Mouse (Mus musculus) MEL (cell line): ENCODE data around the gene Cdk2ap2. TPM values are rescaled to one million over a fixed set of nuclear protein-coding genes. Genes with fewer than 3 reads are reported as not detected.

ENCODE experiments used
- DNase-seq: peaks from one replicate; pipeline ENCODE4 v3.0.0; 2011; ENCODE audit warnings: low read depth, low spot score
- H3K27ac ChIP-seq: 2 replicates; pipeline ENCODE4 v1.5.1; 2012; ENCODE audit warnings: low read depth, mild to moderate bottlenecking, control low read depth, low read length, moderate library complexity; ENCODE audit not compliant: control insufficient read depth
- H3K27me3 ChIP-seq, 2 experiments: fragments of 150-350 bp in 1 of 2; sonication (generic) in 1 of 2; 2 replicates each; pipeline ENCODE4 v1.6.1; 2012; ENCODE audit warnings: low read length in 2 of 2, mild to moderate bottlenecking in 2 of 2, improper control_type of control experiment in 1 of 2, moderate library complexity in 1 of 2; ENCODE audit not compliant: insufficient read depth in 2 of 2, control insufficient read depth in 1 of 2
- H3K36me3 ChIP-seq, 2 experiments: 2 replicates each; pipeline ENCODE4 v1.6.1; 2012 to 2014; ENCODE audit warnings: low read length in 2 of 2, improper control_type of control experiment in 1 of 2, inconsistent platforms in 1 of 2, mild to moderate bottlenecking in 1 of 2; ENCODE audit not compliant: insufficient read depth in 2 of 2, control insufficient read depth in 1 of 2
- H3K4me1 ChIP-seq, 2 experiments: fragments of 150-350 bp in 1 of 2; sonication (generic) in 1 of 2; 2 replicates each; pipeline ENCODE4 v1.6.1; 2012; ENCODE audit warnings: low read length in 2 of 2, improper control_type of control experiment in 1 of 2, mild to moderate bottlenecking in 1 of 2; ENCODE audit not compliant: insufficient read depth in 2 of 2, control insufficient read depth in 1 of 2
- H3K4me3 ChIP-seq, 2 experiments: fragments of 150-350 bp in 1 of 2; sonication (generic) in 1 of 2; 2 replicates each; pipeline ENCODE4 v1.5.1; 2012; ENCODE audit warnings: low read depth in 2 of 2, low read length in 2 of 2, mild to moderate bottlenecking in 2 of 2, moderate library complexity in 2 of 2, control low read depth in 1 of 2, improper control_type of control experiment in 1 of 2; ENCODE audit not compliant: control insufficient read depth in 1 of 2, insufficient read depth in 1 of 2
- H3K79me2 ChIP-seq: 2 replicates; pipeline ENCODE4 v1.6.1; 2012; ENCODE audit warnings: mild to moderate bottlenecking, low read length, moderate library complexity; ENCODE audit not compliant: control insufficient read depth, poor library complexity, insufficient read depth
- H3K9ac ChIP-seq: 2 replicates; pipeline ENCODE4 v1.6.1; 2012; ENCODE audit warnings: low read depth, mild to moderate bottlenecking, control low read depth, low read length, moderate library complexity; ENCODE audit not compliant: control insufficient read depth, poor library complexity, severe bottlenecking
- H3K9me3 ChIP-seq: fragments of 150-350 bp; sonication (generic); replicated peaks from 2 replicates; pipeline ENCODE4 v1.6.1; 2012; ENCODE audit warnings: mild to moderate bottlenecking, low read length, improper control_type of control experiment, moderate library complexity; ENCODE audit not compliant: insufficient read depth
- CHD1 ChIP-seq: IDR thresholded peaks from 2 replicates; pipeline ENCODE4 v1.6.1; 2012; ENCODE audit warnings: low read depth, mild to moderate bottlenecking, inconsistent platforms, low read length, improper control_type of control experiment
- CTCF ChIP-seq, 3 experiments: IDR thresholded peaks in 2 of 3; conservative IDR thresholded peaks in 1 of 3; 2 replicates each; pipeline ENCODE4 v1.5.1; 2011 to 2012; ENCODE audit warnings: low read length in 3 of 3, low read depth in 2 of 3, mild to moderate bottlenecking in 2 of 3, improper control_type of control experiment in 1 of 3, inconsistent platforms in 1 of 3, mixed read lengths in 1 of 3, moderate library complexity in 1 of 3; ENCODE audit not compliant: control insufficient read depth in 1 of 3, insufficient read depth in 1 of 3, poor library complexity in 1 of 3, severe bottlenecking in 1 of 3
- ELF1 ChIP-seq: IDR thresholded peaks from 2 replicates; pipeline ENCODE4 v1.6.1; 2014; ENCODE audit warnings: low read depth, mild to moderate bottlenecking, inconsistent platforms, low read length, improper control_type of control experiment, moderate library complexity
- EP300 ChIP-seq, 2 experiments: IDR thresholded peaks; 2 replicates each; pipeline ENCODE4 v1.6.1; 2011; ENCODE audit warnings: improper control_type of control experiment in 2 of 2, low read length in 2 of 2, low read depth in 1 of 2, mild to moderate bottlenecking in 1 of 2
- ETS1 ChIP-seq: IDR thresholded peaks from 2 replicates; pipeline ENCODE4 v1.6.1; 2012; ENCODE audit warnings: low read depth, mild to moderate bottlenecking, inconsistent platforms, low read length, improper control_type of control experiment, moderate library complexity
- GATA1 ChIP-seq: IDR thresholded peaks from 2 replicates; pipeline ENCODE4 v1.6.1; 2011; ENCODE audit warnings: low read depth, low read length, improper control_type of control experiment
- HCFC1 ChIP-seq: IDR thresholded peaks from 2 replicates; pipeline ENCODE4 v1.6.1; 2012; ENCODE audit warnings: low read depth, mild to moderate bottlenecking, inconsistent platforms, low read length, improper control_type of control experiment, moderate library complexity
- JUND ChIP-seq: IDR thresholded peaks from 2 replicates; pipeline ENCODE4 v1.6.1; 2011; ENCODE audit warnings: low read depth, mild to moderate bottlenecking, improper control_type of control experiment, low read length
- KAT2A ChIP-seq: conservative IDR thresholded peaks from 2 replicates; pipeline ENCODE4 v1.6.1; 2012; ENCODE audit warnings: low read depth, low read length, improper control_type of control experiment, inconsistent platforms
- MAFK ChIP-seq: IDR thresholded peaks from 2 replicates; pipeline ENCODE4 v1.6.1; 2011; ENCODE audit warnings: low read depth, mild to moderate bottlenecking, low read length, improper control_type of control experiment, borderline replicate concordance
- MAX ChIP-seq: IDR thresholded peaks from 2 replicates; pipeline ENCODE4 v1.6.1; 2011; ENCODE audit warnings: low read length, improper control_type of control experiment
- MAZ ChIP-seq: IDR thresholded peaks from 2 replicates; pipeline ENCODE4 v1.6.1; 2012; ENCODE audit warnings: low read depth, mild to moderate bottlenecking, inconsistent platforms, low read length, improper control_type of control experiment
- MEF2A ChIP-seq: IDR thresholded peaks from 2 replicates; pipeline ENCODE4 v1.6.1; 2014; ENCODE audit warnings: low read depth, mild to moderate bottlenecking, inconsistent platforms, low read length, improper control_type of control experiment; ENCODE audit not compliant: poor library complexity, insufficient replicate concordance, severe bottlenecking; ENCODE audit errors: extremely low read depth
- MXI1 ChIP-seq: IDR thresholded peaks from 2 replicates; pipeline ENCODE4 v1.6.1; 2011; ENCODE audit warnings: mild to moderate bottlenecking, low read depth, low read length, improper control_type of control experiment
- MYB ChIP-seq: IDR thresholded peaks from 2 replicates; pipeline ENCODE4 v1.6.1; 2011; ENCODE audit warnings: mild to moderate bottlenecking, low read depth, low read length, improper control_type of control experiment
- NELFE ChIP-seq: IDR thresholded peaks from 2 replicates; pipeline ENCODE4 v1.6.1; 2011; ENCODE audit warnings: low read depth, low read length, improper control_type of control experiment
- SIN3A ChIP-seq: IDR thresholded peaks from 2 replicates; pipeline ENCODE4 v1.6.1; 2012; ENCODE audit warnings: low read length, improper control_type of control experiment, inconsistent platforms
- UBTF ChIP-seq: IDR thresholded peaks from 2 replicates; pipeline ENCODE4 v1.6.1; 2012; ENCODE audit warnings: low read depth, mild to moderate bottlenecking, inconsistent platforms, low read length, improper control_type of control experiment, moderate library complexity, borderline replicate concordance; ENCODE audit not compliant: insufficient read depth
- ZC3H11A ChIP-seq: IDR thresholded peaks from 2 replicates; pipeline ENCODE4 v1.6.1; 2012; ENCODE audit warnings: low read depth, mild to moderate bottlenecking, inconsistent platforms, low read length, improper control_type of control experiment
- ZNF384 ChIP-seq: IDR thresholded peaks from 2 replicates; pipeline ENCODE4 v1.6.1; 2012; ENCODE audit warnings: low read depth, mild to moderate bottlenecking, inconsistent platforms, low read length, improper control_type of control experiment
- polyA plus RNA-seq, 2 experiments: library from polyadenylated mRNA; stranded (reverse) in 1 of 2; unstranded in 1 of 2; fragments of >175 nt in 1 of 2; fragments of >200 nt in 1 of 2; gene quantifications; 2 replicates each; pipeline versions ENCODE4 v1.2.1 to v1.2.4; 2012; ENCODE audit warnings: low replicate concordance in 2 of 2, low read depth in 1 of 2; ENCODE audit not compliant: insufficient read length in 2 of 2, insufficient read depth in 1 of 2, missing spikeins in 1 of 2
- total RNA-seq: library from RNA; depleted of rRNA; stranded (reverse); fragments of 300-350 nt; gene quantifications from 2 replicates; pipeline ENCODE4 v1.2.3, GENCODE M21; 2012

The Cdk2ap2 gene
- total and polyA plus RNA-seq, 3 experiments: 53.5 to 97.6 TPM; not detected in 1

DNA sequence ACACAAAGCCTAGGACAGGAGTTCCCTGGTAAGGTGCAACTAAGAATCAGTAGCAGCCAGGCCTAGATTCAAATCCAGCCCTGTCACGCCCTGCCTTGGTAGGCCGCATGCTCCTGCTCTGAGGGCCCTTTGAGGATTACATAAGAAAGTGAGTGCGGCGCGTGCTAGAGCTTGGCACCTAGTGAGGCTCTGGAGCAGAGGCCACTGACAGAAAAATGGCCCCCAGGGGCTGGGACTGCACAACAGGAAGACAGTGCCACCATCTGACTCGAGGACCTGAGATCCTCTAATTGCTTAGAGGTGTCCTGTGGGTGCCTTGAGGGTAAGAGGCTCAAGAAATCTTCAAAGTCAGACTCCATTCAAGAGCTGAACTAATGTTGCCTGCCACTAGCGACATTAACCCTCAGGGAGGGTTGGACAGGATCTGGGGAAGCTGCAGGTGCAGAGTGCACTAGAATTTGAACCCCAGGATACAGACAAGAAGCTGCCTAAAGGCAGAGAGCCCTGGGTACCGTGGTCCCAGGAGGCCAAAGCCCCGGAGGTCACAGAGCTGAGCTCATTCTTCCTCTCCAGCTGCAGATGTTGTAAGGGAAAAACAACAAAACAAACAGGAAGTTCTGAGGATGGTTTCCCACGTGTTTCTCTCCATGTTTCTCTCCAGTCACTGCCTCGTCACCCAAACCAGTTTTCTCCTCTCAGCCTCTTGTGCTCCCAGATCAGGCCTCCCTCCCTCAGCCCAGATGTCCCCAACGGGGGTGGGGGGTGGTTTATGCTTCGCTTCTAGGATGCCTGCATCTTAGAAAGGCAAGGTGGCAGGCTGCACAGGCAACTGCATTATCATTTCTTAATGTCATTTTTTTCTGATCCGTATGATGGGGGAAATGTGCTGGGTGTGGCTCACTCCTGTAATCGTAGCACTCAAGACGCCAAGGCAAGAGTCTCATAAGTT, 47.8 kb downstream of the Cdk2ap2 start:
- TF ChIP-seq GATA1 (no peak), MXI1 (no peak)
- H3K79me2 ChIP-seq: peaks cover 8% of the 10 kb centered on the region
- H3K36me3 ChIP-seq: peaks cover 0 to 3% of the 10 kb centered on the region in 2 experiments; a peak in 1 of 4 replicates
- no peaks in the 10 kb centered on the region; a peak in 1 of 4 replicates for H3K27me3 ChIP-seq
- no peak overlapping the region for H3K4me3 ChIP-seq
- no peaks in the 10 kb centered on the region for H3K9me3 ChIP-seq
- H3K27ac ChIP-seq: no peak overlapping the region
- H3K4me1 ChIP-seq: peaks cover 5 to 13% of the 10 kb centered on the region in 2 experiments; a peak in 3 of 4 replicates
- DNase-seq: no peak
- H3K9ac ChIP-seq: no peak overlapping the region

GRCm38 (mm10) chr19:4145936-4146335, 49.0 kb downstream of the Cdk2ap2 start:
- TF ChIP-seq MAFK: no peak
- no peak for TF ChIP-seq MXI1
- no peak for TF ChIP-seq ETS1
- no peak for TF ChIP-seq ZNF384
- TF ChIP-seq EP300 (IDR thresholded peaks at IDR 0.05; ENCODE audit: low read depth in 1 of 2, low read length in 2 of 2): no peak
- no peak for TF ChIP-seq ZC3H11A
- no peak for TF ChIP-seq MAZ
- TF ChIP-seq MEF2A: no peak
- TF ChIP-seq NELFE: no peak
- TF ChIP-seq CTCF (IDR thresholded peaks at IDR 0.05 in 2 of 3, conservative IDR thresholded peaks at IDR 0.05 in 1 of 3; ENCODE audit: control insufficient read depth in 1 of 3, insufficient read depth in 1 of 3, low read depth in 2 of 3, low read length in 3 of 3, poor library complexity in 1 of 3, severe bottlenecking in 1 of 3): no peak
- TF ChIP-seq MAX: no peak
- no peak for TF ChIP-seq MYB
- no peak for TF ChIP-seq SIN3A
- no peak for TF ChIP-seq KAT2A
- no peak for TF ChIP-seq ELF1
- TF ChIP-seq UBTF: no peak
- TF ChIP-seq GATA1: no peak
- no peak for TF ChIP-seq HCFC1
- TF ChIP-seq CHD1: no peak
- no peak for TF ChIP-seq JUND
- DNase-seq: no peak
- Histone ChIP-seq H3K9me3 (no peaks in the 10 kb centered on the region), H3K27ac (no peak overlapping the region), H3K36me3 (peaks cover 0 to 3% of the 10 kb centered on the region in 2 experiments; a peak in 1 of 4 replicates), H3K79me2 (peaks cover 9% of the 10 kb centered on the region), H3K27me3 (no peaks in the 10 kb centered on the region), H3K4me1 (peaks cover 5 to 14% of the 10 kb centered on the region in 2 experiments; a peak in 3 of 4 replicates), H3K4me3 (no peak overlapping the region), H3K9ac (no peak overlapping the region)
